Mouse (Mus musculus) hindbrain, embryonic 11.5 days (tissue): ENCODE data around the gene Rab37. TPM values are rescaled to one million over a fixed set of nuclear protein-coding genes. Genes with fewer than 3 reads are reported as not detected.

Experiments used
- ATAC-seq: fragments of 200-750 bp; cut with Nextera tagmentation; 2 replicates; pipeline ENCODE4 v1.8.0; 2017; ENCODE audit warnings: mild to moderate bottlenecking, moderate TSS enrichment, moderate library complexity; ENCODE audit not compliant: low FRiP score
- DNase-seq: peaks from one replicate; pipeline ENCODE4 v3.0.0-alpha.2; 2015; ENCODE audit warnings: low spot score
- H3K27ac ChIP-seq: fragments of 300-500 bp; sonication (generic); 2 replicates; pipeline ENCODE4 v1.5.1; 2014; ENCODE audit warnings: mild to moderate bottlenecking, low read depth, low read length
- H3K27me3 ChIP-seq: fragments of 300-500 bp; sonication (generic); 2 replicates; pipeline ENCODE4 v1.6.1; 2014; ENCODE audit warnings: mild to moderate bottlenecking, low read length, moderate library complexity, mixed read lengths; ENCODE audit not compliant: control insufficient read depth, insufficient read depth
- H3K36me3 ChIP-seq: fragments of 300-500 bp; sonication (generic); 2 replicates; pipeline ENCODE4 v1.6.1; 2014; ENCODE audit warnings: mild to moderate bottlenecking, low read length, moderate library complexity, mixed read lengths; ENCODE audit not compliant: control insufficient read depth, insufficient read depth
- H3K4me1 ChIP-seq: fragments of 300-500 bp; sonication (generic); replicated peaks from 2 replicates; pipeline ENCODE4 v1.6.1; 2014; ENCODE audit warnings: low read length, mixed read lengths; ENCODE audit not compliant: control insufficient read depth, insufficient read depth
- H3K4me2 ChIP-seq: fragments of 300-500 bp; sonication (generic); replicated peaks from 2 replicates; pipeline ENCODE4 v1.6.1; 2014; ENCODE audit warnings: mild to moderate bottlenecking, low read depth, low read length
- H3K4me3 ChIP-seq: fragments of 300-500 bp; sonication (generic); 2 replicates; pipeline ENCODE4 v1.5.1; 2014; ENCODE audit warnings: low read depth, low read length
- H3K9ac ChIP-seq: fragments of 300-500 bp; sonication (generic); 2 replicates; pipeline ENCODE4 v1.6.1; 2014; ENCODE audit warnings: low read depth, low read length
- H3K9me3 ChIP-seq: fragments of 300-500 bp; sonication (generic); 2 replicates; pipeline ENCODE4 v1.6.1; 2016; ENCODE audit warnings: low read length; ENCODE audit not compliant: control insufficient read depth
- WGBS: fragments of 180-500 bp; shearing (Covaris S2); extraction: QIAGEN DNeasy Blood & Tissue Kit; methylation state at CpG from one replicate; pipeline ENCODE4 v1.1.7; 2014; 5-methylcytosine and 5-hydroxymethylcytosine counted together
- polyA plus RNA-seq: library from polyadenylated mRNA; unstranded; fragments of >200 nt; fragmentation: Nextera tagmentation; extraction: Ambion mirVana; gene quantifications from 2 replicates; pipeline ENCODE4 v1.2.1, GENCODE M21; 2014

Rab37 gene
- 0.42 and 0.85 TPM in 2 replicates for polyA plus RNA-seq

GRCm38 (mm10) chr11:115091362-115091901 is at the start of gene Rab37:
Gene Rab37 (plus strand): TSS chr11:115091431.
- H3K9ac ChIP-seq = 0 out of 2 replicates have a peak within 1 kb of the TSS, but pooled peaks have one; percentile 37
- no peak within 1 kb of the TSS for H3K27ac ChIP-seq
- DNase-seq (peak; percentile 46), ATAC-seq (no peak)
- peaks cover 2% of the 10 kb centered on the region; the same call in 1 of the 2 replicates for H3K4me1 ChIP-seq
- peak within 1 kb of the TSS; percentile 48 for H3K4me2 ChIP-seq
- H3K36me3 ChIP-seq = no peaks in the 10 kb centered on the region
- H3K9me3 ChIP-seq = no peaks in the 10 kb centered on the region
- peaks cover 24% of the 10 kb centered on the region for H3K27me3 ChIP-seq
- WGBS = 3% methylated on average over 36 of the region's 36 CpGs
- peak within 1 kb of the TSS; percentile 27 for H3K4me3 ChIP-seq

DNA sequence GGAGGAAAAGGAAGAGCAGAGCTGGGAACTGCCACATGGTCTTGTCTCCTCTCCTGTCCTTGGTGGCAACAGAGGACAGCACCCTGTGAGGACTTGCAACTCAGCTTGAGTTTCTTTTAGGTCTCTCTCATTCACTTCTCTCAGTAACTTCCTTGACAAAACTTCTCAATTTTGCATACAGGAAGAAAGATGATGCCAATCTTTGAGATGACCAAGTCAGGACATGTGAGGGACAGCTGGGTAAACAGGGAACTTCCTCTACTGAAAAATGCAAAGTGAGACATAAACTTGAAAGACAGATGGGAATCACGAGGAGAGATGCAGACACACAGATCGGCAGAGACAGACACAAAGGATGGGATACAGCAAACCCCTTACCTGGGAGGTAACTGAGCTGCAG is 43.0 kb upstream of the Rab37 start, which contains the start of gene Cd300ld3:
Gene Cd300ld3 (minus strand): TSS at position 151 of the 400 bp plus-strand sequence.
- Histone ChIP-seq H3K9ac (no peak within 1 kb of the TSS), H3K4me1 (no peaks in the 10 kb centered on the region), H3K4me2 (no peak within 1 kb of the TSS), H3K27me3 (no peaks in the 10 kb centered on the region), H3K9me3 (no peaks in the 10 kb centered on the region), H3K27ac (no peak within 1 kb of the TSS), H3K36me3 (no peaks in the 10 kb centered on the region), H3K4me3 (no peak within 1 kb of the TSS)
- DNase-seq = no peak
- no peak for ATAC-seq
- 91% methylated on average over 2 of the region's 2 CpGs for WGBS

DNA sequence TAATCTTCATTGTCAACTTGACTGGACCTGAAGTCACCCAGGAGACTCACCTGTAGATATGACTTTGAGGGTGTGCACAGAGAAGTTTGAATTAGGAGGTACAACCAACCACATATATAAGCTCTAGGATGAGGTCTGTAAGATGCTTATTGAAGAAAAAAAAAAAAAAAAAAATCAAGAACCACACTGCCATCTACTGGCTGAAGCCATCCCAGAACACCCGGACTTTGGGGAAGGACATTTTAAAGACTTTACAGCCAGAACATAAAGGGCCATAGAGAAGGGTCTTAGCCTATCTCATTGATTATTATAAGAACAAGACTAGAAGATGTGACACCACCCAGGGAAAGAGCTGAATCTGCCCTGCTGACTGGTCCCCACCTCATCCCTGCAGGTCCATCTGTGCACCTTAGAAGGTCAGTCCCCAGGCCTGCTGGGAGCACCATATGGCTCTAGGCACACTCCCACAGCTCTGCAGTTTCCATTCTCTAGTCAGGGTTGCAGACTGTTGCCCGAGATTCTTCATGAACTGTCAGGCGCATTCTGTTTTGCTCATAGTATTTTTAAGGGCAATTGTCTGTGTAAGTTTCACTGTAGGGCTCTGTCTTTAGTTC is 41.8 kb upstream of the Rab37 start:
- H3K27me3 ChIP-seq = no peaks in the 10 kb centered on the region
- no peak overlapping the region for H3K4me2 ChIP-seq
- H3K4me3 ChIP-seq = no peak overlapping the region
- no peak overlapping the region for H3K9ac ChIP-seq
- H3K4me1 ChIP-seq = no peaks in the 10 kb centered on the region
- no peak overlapping the region for H3K27ac ChIP-seq
- H3K9me3 ChIP-seq = no peaks in the 10 kb centered on the region
- no peak for ATAC-seq
- H3K36me3 ChIP-seq = no peaks in the 10 kb centered on the region
- DNase-seq = no peak
- 42% methylated on average over 3 of the region's 3 CpGs for WGBS

GRCm38 (mm10) chr11:115052206-115052605 is 39.0 kb upstream of the Rab37 start:
- WGBS = 3% methylated on average over 9 of the region's 9 CpGs

DNA sequence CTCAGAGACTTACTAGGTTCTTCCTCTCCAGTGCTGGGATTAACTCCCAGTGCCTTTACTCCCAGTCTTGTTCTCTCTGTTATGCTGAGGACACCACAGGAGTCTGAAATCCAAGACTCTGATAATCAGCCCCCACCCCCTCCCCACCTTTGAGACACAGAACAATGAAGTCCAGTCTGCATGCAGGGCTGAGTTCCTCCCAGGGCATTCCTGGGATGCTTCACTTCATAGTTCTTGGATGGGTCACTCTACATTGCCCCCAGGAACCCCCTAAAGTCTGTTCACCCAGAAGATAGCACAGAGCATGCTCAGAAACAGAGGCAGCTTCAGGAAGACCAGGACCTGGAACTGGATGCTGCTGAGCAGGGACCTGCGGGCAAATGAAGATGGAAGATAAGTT is 38.2 kb upstream of the Rab37 start:
- H3K9me3 ChIP-seq = no peaks in the 10 kb centered on the region
- no peak overlapping the region for H3K27ac ChIP-seq
- ATAC-seq (no peak), DNase-seq (no peak)
- H3K9ac ChIP-seq = no peak overlapping the region
- 77% methylated on average over 1 of the region's 1 CpGs for WGBS
- H3K36me3 ChIP-seq = no peaks in the 10 kb centered on the region
- H3K4me1 ChIP-seq = no peaks in the 10 kb centered on the region
- no peak overlapping the region for H3K4me2 ChIP-seq
- H3K4me3 ChIP-seq = no peak overlapping the region
- H3K27me3 ChIP-seq = no peaks in the 10 kb centered on the region

More at GRCm38 (mm10) chr11:115052206-115052605, 39.0 kb upstream of the Rab37 start:
- H3K27ac ChIP-seq = no peak overlapping the region
- no peak overlapping the region for H3K9ac ChIP-seq
- no peak overlapping the region for H3K4me3 ChIP-seq
- H3K27me3 ChIP-seq = no peaks in the 10 kb centered on the region
- DNase-seq = peak; percentile 66
- H3K4me1 ChIP-seq = no peaks in the 10 kb centered on the region
- no peaks in the 10 kb centered on the region for H3K9me3 ChIP-seq
- no peak overlapping the region for H3K4me2 ChIP-seq
- H3K36me3 ChIP-seq = no peaks in the 10 kb centered on the region
- no peak for ATAC-seq

- Histone ChIP-seq H3K4me3 (no peak overlapping the region), H3K27ac (no peak overlapping the region), H3K9me3 (no peaks in the 10 kb centered on the region), H3K4me2 (no peak overlapping the region), H3K9ac (no peak overlapping the region), H3K27me3 (no peaks in the 10 kb centered on the region), H3K4me1 (no peaks in the 10 kb centered on the region), H3K36me3 (no peaks in the 10 kb centered on the region)
- ATAC-seq = no peak
- DNase-seq = no peak
Measured at GRCm38 (mm10) chr11:115054537-115054936, 36.7 kb upstream of the Rab37 start.

GRCm38 (mm10) chr11:115058701-115059100 is 32.5 kb upstream of the Rab37 start:
- WGBS = 80% methylated on average over 4 of the region's 4 CpGs

DNA sequence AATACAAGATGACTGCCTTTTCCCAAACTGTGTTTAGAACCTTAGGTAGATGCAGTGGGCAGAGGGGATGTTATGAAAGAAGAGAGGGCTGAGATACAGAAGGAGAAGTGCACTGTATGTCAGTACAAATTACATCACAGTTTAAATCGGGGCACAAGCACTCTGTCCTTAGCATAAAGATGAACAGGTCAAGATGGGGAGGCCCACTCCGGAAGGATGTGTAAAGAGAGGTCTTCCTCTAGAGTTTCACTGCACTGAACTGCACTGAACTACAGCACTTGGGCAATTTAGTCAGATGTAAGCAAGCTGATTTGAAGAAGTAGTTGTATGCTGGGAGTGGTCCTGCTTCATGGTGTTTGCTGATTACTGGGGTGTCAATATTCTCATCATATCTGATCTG is 31.4 kb upstream of the Rab37 start:
- no peaks in the 10 kb centered on the region for H3K4me1 ChIP-seq
- 0 out of 2 replicates have a peak, but pooled peaks cover 2% of the 10 kb centered on the region for H3K27me3 ChIP-seq
- ATAC-seq = no peak
- 75% methylated on average over 2 of the region's 2 CpGs for WGBS
- no peak overlapping the region for H3K9ac ChIP-seq
- H3K36me3 ChIP-seq = no peaks in the 10 kb centered on the region
- H3K27ac ChIP-seq = no peak overlapping the region
- H3K9me3 ChIP-seq = no peaks in the 10 kb centered on the region
- no peak overlapping the region for H3K4me3 ChIP-seq
- no peak for DNase-seq
- no peak overlapping the region for H3K4me2 ChIP-seq

More at GRCm38 (mm10) chr11:115058701-115059100, 32.5 kb upstream of the Rab37 start:
- H3K4me2 ChIP-seq = no peak overlapping the region
- H3K36me3 ChIP-seq = no peaks in the 10 kb centered on the region
- H3K9ac ChIP-seq = no peak overlapping the region
- H3K4me3 ChIP-seq = no peak overlapping the region
- no peaks in the 10 kb centered on the region for H3K4me1 ChIP-seq
- no peaks in the 10 kb centered on the region for H3K9me3 ChIP-seq
- H3K27ac ChIP-seq = no peak overlapping the region
- H3K27me3 ChIP-seq = 0 out of 2 replicates have a peak, but pooled peaks cover 2% of the 10 kb centered on the region
- no peak for DNase-seq
- no peak for ATAC-seq

- no peak within 1 kb of the TSS for H3K27ac ChIP-seq
- ATAC-seq = no peak
- H3K9ac ChIP-seq = no peak within 1 kb of the TSS
- DNase-seq = no peak
- no peak within 1 kb of the TSS for H3K4me2 ChIP-seq
- no peaks in the 10 kb centered on the region for H3K4me1 ChIP-seq
- H3K9me3 ChIP-seq = no peaks in the 10 kb centered on the region
- H3K4me3 ChIP-seq = no peak within 1 kb of the TSS
- no peaks in the 10 kb centered on the region for H3K36me3 ChIP-seq
- peaks cover 6% of the 10 kb centered on the region for H3K27me3 ChIP-seq
- 33% methylated on average over 5 of the region's 5 CpGs for WGBS
Measured at GRCm38 (mm10) chr11:115062077-115062476, 29.2 kb upstream of the Rab37 start, which contains the start of gene Cd300e. Gene Cd300e (minus strand): TSS chr11:115062177.
